Mouse (Mus musculus): Measurements from ENCODE around the gene Lat.

Gene Lat

GRCm38 (mm10) chr7:126367636-126368035 lies 1.7 kb downstream of the Lat start:
- no peak for DNase-seq (ENCODE audit: low read depth)

GRCm38 (mm10) chr7:126363038-126363437 lies 6.3 kb downstream of the Lat start:
- no peak for DNase-seq (ENCODE audit: low read depth)

GRCm38 (mm10) chr7:126359049-126359448 lies 10.3 kb downstream of the Lat start:
- no peak for DNase-seq (ENCODE audit: low read depth)

- DNase-seq (ENCODE audit: low read depth), result no peak
These were observed 11.0 kb downstream of the Lat start for GRCm38 (mm10) chr7:126358413-126358812.

- DNase-seq (ENCODE audit: low read depth), result no peak
These were observed 11.5 kb downstream of the Lat start for GRCm38 (mm10) chr7:126357838-126358237.

- DNase-seq (ENCODE audit: low read depth), result peak; percentile 91
These were observed 12.4 kb downstream of the Lat start for GRCm38 (mm10) chr7:126356793-126357591.

GRCm38 (mm10) chr7:126355847-126356597 lies 13.3 kb downstream of the Lat start:
- no peak for DNase-seq (ENCODE audit: low read depth)

- no peak for DNase-seq (ENCODE audit: low read depth)
These were observed 14.4 kb downstream of the Lat start for GRCm38 (mm10) chr7:126354738-126355614.

GRCm38 (mm10) chr7:126353994-126354365 lies 15.4 kb downstream of the Lat start:
- no peak for DNase-seq (ENCODE audit: low read depth)

GRCm38 (mm10) chr7:126353251-126353993 lies 15.9 kb downstream of the Lat start:
- no peak for DNase-seq (ENCODE audit: low read depth)

GRCm38 (mm10) chr7:126351419-126351951 lies 17.9 kb downstream of the Lat start:
- no peak for DNase-seq (ENCODE audit: low read depth)

- DNase-seq (ENCODE audit: low read depth), result no peak
These were observed 18.5 kb downstream of the Lat start for GRCm38 (mm10) chr7:126350748-126351418.

GRCm38 (mm10) chr7:126348293-126348692 lies 21.1 kb downstream of the Lat start:
- no peak for DNase-seq (ENCODE audit: low read depth)

GRCm38 (mm10) chr7:126347098-126347497 lies 22.3 kb downstream of the Lat start:
- no peak for DNase-seq (ENCODE audit: low read depth)

GRCm38 (mm10) chr7:126345969-126346368 lies 23.4 kb downstream of the Lat start:
- DNase-seq (ENCODE audit: low read depth), result no peak

- DNase-seq (ENCODE audit: low read depth), result no peak
These were observed 23.8 kb downstream of the Lat start for GRCm38 (mm10) chr7:126345557-126345956.

GRCm38 (mm10) chr7:126340896-126341295 lies 28.5 kb downstream of the Lat start:
- DNase-seq (ENCODE audit: low read depth), result no peak

GRCm38 (mm10) chr7:126340206-126340618 lies 29.2 kb downstream of the Lat start:
- DNase-seq (ENCODE audit: low read depth), result peak; percentile 60

- no peak for DNase-seq (ENCODE audit: low read depth)
These were observed 29.8 kb downstream of the Lat start for GRCm38 (mm10) chr7:126339521-126339971.

- no peak for DNase-seq (ENCODE audit: low read depth)
These were observed 30.5 kb downstream of the Lat start for GRCm38 (mm10) chr7:126338906-126339305.

GRCm38 (mm10) chr7:126335556-126335955 lies 33.8 kb downstream of the Lat start:
- DNase-seq (ENCODE audit: low read depth), result no peak
